Mouse (Mus musculus) v-Abl transformed pro-B cells (cell line): Measurements from ENCODE around the gene Wdr43.
"Not testable (repeated sequence)": the region's sequence is repeated elsewhere in the genome, so short reads cannot be mapped to it uniquely, and the experiment has no call there.

ENCODE experiments used
- in situ Hi-C, 2 experiments: fragments of 400-800 bp; cut with MboI; formaldehyde crosslinking; loops; one replicate each; pipeline ENCODE4 v1.15.1; 2025; ENCODE audit not compliant: unreplicated experiment in 2 of 2

Wdr43 gene

GRCm38 (mm10) chr17:71615638-71616318 lies at the start of gene Wdr43:
TSS of gene Wdr43 (plus strand) at chr17:71615895.
- in situ Hi-C loops: loop anchor here in 1 of 2 experiments (10.0 to 25.0 kb wide), 2 partner anchors 153 to 761 kb away; partner anchors contain the start of genes Gm4707 and Tgif1

DNA sequence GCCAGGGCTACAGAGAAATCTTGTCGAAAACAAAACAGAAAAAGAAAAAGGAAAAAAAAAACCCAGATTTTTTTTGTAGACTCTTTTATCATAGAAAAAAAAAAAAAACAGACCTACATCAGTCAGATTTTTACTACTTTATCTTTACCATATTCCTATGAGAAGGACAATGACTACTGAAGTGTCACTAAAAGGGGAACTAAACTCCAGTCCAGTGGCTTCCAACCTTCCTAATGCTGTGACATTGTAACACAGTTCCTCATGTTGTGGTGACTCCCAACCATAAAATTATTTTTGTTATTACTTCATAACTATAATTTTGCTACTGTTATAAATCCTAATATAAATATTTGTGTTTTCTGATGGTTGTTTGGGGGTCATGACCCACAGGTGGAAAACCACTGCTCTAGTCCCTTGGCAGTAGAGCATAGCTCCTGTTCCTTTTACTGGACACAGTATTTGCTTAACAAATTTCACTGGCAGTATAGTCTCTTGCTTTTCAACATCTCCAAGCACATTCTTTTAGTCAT lies 36.5 kb upstream of the Wdr43 start:
- in situ Hi-C loops: no loop called here

GRCm38 (mm10) chr17:71597881-71598658 lies 17.6 kb upstream of the Wdr43 start:
- in situ Hi-C loops: no loop called here

- in situ Hi-C loops: no loop called here
Measured at GRCm38 (mm10) chr17:71598659-71599554, 16.8 kb upstream of the Wdr43 start.

GRCm38 (mm10) chr17:71616319-71617032 lies 781 bp downstream of the Wdr43 start:
- in situ Hi-C loops: loop anchor here in 1 of 2 experiments (10.0 to 25.0 kb wide), 2 partner anchors 154 to 762 kb away; partner anchors contain the start of genes Gm4707 and Tgif1

DNA sequence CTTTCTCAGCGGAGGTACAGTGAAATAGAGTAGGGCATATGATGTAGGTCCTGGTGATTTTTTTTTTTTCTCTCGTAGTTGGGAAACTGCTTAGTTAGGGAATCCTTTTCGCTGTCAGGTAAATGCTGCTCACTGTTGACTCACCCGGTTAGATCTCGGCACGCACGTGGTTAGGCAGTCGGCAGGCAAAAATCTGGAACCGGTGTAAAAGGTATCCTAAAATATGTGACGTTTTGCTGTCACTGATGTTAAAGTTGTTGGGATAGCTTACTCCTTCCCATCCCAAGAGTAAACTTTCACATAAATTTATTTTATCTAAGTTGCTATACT lies 1.3 kb downstream of the Wdr43 start:
- in situ Hi-C loops: loop anchor here in 1 of 2 experiments (10.0 to 25.0 kb wide), 2 partner anchors 155 to 762 kb away; partner anchors contain the start of genes Gm4707 and Tgif1

- in situ Hi-C loops: loop anchor here in 1 of 2 experiments (10.0 to 25.0 kb wide), 2 partner anchors 156 to 763 kb away; partner anchors contain the start of genes Gm4707 and Tgif1
Measured at GRCm38 (mm10) chr17:71617974-71618373, 2.3 kb downstream of the Wdr43 start.

- in situ Hi-C loops: no loop called here
Measured at GRCm38 (mm10) chr17:71631806-71632205, 16.1 kb downstream of the Wdr43 start.

GRCm38 (mm10) chr17:71633350-71633749 lies 17.7 kb downstream of the Wdr43 start:
- in situ Hi-C loops: no loop called here

GRCm38 (mm10) chr17:71636786-71637185 lies 21.1 kb downstream of the Wdr43 start:
- in situ Hi-C loops: no loop called here

DNA sequence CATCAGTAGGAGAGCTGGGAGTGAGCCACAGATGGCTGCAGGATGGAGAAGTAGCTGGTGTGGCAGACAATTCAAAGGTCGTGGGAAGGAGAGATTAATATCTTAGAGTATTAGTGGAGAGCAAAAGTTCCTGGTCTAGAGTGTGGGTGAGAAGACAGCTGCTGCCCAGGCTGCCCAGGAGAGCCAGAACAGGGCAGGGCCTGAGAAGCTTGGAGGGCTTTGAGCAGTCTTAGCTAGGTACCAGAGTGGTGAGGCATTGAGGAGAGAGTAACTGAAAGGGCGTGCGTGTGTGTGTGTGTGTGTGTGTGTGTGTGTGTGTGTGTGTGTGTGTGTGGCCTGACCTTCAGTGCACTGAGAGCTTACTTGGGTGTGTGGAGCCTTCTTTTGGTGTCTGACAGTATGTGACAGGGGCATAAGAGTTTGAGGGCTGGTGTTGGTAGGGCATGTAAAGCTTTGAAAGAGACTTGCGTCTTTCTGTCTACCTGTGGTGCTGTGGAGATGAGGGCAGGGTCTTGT lies 22.1 kb downstream of the Wdr43 start:
- in situ Hi-C loops: no loop called here

DNA sequence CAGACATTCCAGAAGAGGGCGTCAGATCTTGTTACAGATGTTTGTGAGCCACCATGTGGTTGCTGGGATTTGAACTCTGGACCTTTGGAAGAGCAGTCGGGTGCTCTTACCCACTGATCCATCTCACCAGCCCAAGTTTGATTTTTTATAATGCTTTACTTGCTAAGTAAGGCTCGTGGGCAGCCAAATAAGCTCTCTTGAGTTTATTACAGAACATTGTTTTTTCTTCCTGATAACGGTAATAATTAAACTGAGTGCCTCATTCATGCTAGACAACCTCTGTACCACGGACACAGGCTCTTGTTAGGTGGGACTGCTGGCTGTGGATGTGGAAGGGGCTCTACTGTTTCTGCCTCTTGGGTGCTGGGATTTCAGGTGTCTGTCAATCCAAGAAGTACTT lies 23.4 kb downstream of the Wdr43 start:
- in situ Hi-C loops: not testable (repeated sequence)

- in situ Hi-C loops: no loop called here
Measured at GRCm38 (mm10) chr17:71640421-71641085, 24.9 kb downstream of the Wdr43 start.

GRCm38 (mm10) chr17:71642190-71642589 lies 26.5 kb downstream of the Wdr43 start:
- in situ Hi-C loops: no loop called here

GRCm38 (mm10) chr17:71650011-71650410 lies 34.3 kb downstream of the Wdr43 start:
- in situ Hi-C loops: no loop called here

DNA sequence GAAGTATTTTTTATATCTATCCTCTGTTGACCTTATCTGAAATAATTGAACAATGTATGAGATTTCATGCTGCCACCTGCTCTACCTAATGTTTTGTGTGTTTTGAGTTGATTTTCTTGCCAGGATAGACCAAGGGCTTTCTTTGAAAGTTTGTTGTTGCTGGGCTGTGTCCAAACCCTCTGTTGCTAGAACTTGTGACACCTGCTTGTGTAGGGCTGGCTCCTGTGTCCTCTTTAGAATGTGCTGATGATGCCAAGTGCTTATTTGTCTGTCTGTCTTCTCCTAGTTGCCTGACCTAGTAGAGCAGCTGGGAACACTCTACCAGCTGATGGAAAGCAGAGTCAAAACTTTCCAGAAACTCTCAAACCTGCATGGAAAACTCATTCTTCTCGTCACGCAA lies 36.8 kb downstream of the Wdr43 start:
- in situ Hi-C loops: no loop called here

DNA sequence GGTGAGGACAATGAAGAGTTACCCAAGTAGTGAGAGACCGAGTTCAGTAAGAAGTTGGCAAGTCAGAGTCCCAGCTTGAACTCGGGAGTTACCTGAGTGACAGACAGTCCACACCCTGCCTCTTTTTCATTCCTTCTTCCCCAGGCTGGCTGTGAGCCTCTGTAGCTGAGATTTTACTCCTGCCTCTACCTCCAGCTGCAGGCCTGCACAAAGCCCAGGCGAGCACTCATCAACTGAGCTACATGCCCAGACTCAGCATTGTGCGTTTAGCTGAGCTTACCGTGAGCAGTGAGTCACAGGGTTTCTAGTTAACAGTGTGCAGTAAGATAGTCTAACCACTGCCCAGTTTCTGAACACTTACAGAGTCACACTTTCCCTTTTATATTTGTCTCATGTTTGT lies 37.2 kb downstream of the Wdr43 start:
- in situ Hi-C loops: no loop called here

- in situ Hi-C loops: no loop called here
Measured at GRCm38 (mm10) chr17:71657521-71657920, 41.8 kb downstream of the Wdr43 start.

- in situ Hi-C loops: no loop called here
Measured at GRCm38 (mm10) chr17:71658666-71659065, 43.0 kb downstream of the Wdr43 start.
